Mouse (Mus musculus) cerebellum, adult (tissue): ENCODE measurements around the gene Fuom.
"Not testable (repeated sequence)": the region's sequence is repeated elsewhere in the genome, so short reads cannot be mapped to it uniquely, and the experiment has no call there.

ENCODE experiments used
- ATAC-seq: cut with Nextera tagmentation; 2 replicates; pipeline ENCODE4 v1.9.2; 2017; ENCODE audit warnings: mild to moderate bottlenecking, moderate library complexity, mixed read lengths; ENCODE audit not compliant: insufficient number of reproducible peaks, low FRiP score, low TSS enrichment

Gene Fuom

DNA sequence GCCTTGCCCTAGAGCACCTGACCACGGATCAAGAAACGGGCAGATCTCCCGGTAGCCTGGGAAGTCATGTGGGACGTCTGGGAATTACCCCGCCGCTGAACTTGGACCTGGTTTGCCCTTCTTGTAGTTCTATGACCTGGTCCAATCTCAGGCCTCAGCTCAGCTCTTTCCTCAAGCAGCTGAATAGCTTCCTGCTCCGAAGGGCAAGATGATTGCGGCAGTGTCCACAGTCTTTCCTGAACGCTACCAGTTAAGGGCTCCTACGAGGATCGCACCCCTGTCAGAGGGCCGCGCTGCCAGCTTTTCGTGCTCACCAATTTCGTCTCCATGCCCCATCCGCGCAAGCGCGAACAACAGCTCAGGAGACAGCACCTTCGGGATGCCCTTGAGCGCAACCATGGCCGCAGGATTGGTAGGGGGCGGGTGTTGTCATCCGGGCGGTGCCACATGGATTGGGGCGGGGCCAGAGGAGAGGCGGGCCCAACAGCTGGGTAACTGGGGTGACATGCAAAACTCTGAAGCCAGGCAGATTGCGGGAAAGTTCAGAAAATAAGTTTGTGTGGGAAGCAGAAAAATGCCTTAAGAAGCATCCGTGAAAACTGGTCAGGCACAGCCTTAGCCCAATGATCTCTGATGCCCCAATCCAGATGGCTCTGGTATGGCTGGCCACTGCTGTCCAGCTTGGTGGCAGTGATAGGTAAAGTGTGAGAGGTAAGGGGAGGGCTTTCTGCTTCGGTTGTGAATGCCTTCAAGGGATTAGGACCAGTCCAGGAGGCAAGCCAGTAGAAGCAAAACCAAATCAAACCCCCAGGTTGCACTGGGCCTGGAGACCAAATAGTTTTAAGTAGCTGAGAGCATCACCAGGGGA lies at the start of gene Fuom:
TSS of gene Fuom (minus strand) at position 449 of the 868 bp plus-strand sequence.
- peak; percentile 87 for ATAC-seq

DNA sequence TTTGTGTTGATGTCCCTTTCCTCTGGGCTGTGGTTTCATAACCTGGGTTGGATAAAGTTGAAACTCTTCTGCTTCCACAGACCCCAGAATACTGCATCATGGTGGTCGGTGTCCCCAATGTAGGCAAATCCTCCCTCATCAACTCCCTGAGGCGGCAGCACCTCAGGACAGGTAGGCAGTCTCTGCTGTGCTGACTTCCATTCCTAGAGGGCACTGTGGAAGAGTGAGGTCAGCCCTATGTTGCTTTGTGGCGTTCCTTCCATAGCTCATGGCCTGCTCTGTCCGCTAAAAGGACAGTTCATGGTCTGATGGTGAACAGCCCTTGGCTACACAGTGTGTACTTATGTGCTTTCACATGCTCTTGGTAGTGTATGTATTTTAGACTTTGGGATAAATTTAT lies 42.3 kb upstream of the Fuom start:
- ATAC-seq: no peak

DNA sequence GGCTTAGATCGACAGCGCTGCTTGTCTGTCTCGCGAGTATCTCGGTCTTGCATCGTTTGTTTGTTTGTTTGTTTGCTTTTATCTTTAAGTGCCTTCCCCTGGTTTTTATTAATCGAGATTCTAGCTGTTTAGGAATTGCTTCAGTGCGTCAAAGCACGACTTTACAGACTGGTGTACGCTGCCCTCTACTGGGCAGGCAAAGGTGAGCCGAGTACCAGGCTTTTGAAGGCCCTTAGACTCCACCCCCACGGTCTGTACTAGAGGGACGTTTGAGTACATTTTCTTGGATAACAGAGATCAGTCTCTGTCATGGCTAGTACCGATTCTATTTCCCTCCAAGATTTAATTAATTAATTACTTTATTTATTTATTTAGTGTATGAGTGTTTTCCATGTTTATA lies 39.1 kb upstream of the Fuom start:
- ATAC-seq: no peak

DNA sequence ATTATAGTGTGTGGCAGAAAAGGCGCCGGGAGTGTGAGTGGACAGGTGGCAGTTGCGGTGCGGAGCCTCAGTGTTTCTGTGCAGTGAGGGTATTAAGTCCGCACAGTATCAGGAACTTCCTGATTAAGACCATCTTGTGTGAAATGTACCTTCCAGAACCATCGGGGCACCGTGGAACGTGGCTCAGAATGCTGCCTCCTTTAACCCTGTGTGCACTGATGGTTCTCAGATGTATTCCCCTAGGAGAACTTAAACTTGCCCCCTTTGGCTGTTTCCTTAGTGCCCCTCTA lies 35.7 kb upstream of the Fuom start:
- no peak for ATAC-seq

DNA sequence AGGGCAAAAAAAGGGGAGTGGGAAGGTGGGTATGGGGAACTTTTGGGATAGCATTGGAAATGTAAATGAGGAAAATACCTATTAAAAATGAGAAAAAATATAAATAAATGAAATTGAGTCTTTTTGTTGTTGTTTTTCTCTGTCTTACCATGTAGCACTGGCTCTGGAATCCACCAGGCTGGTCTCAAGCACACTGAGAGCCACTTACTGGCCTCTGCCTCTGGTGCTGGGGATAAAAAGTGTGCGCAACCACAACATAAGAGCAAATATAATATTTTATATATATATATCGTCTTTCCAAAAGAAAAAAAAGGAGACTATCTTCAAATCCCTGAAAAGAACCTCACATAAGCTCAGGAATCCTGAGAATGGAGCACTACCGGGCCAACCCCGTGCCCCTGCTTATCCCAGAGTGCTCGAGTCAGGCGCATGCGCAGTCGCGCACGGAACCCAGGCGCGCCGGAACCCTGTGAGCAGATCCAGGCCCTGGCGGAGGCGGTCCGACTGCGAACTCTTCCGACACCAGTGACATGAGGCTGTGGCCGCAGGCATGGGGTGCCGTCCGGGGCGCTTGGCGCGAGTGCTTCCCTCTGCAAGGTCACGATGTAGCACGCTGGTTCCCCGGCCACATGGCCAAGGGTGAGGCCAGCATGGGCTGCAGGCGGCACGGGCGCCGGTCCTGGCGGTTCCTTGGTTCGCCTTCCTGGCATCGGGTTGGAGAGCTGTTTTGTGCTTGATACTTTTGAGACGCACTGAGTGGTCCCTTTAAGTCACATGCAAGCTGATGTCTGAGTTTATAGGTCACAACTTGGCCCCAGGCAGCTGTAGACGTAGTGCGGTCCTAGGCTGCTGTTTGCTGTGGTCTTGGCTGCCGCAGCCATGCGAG lies 35.1 kb upstream of the Fuom start, which contains the start of gene Mtg1:
TSS of gene Mtg1 (plus strand) at position 430 of the 886 bp plus-strand sequence.
- peak; percentile 95 for ATAC-seq

DNA sequence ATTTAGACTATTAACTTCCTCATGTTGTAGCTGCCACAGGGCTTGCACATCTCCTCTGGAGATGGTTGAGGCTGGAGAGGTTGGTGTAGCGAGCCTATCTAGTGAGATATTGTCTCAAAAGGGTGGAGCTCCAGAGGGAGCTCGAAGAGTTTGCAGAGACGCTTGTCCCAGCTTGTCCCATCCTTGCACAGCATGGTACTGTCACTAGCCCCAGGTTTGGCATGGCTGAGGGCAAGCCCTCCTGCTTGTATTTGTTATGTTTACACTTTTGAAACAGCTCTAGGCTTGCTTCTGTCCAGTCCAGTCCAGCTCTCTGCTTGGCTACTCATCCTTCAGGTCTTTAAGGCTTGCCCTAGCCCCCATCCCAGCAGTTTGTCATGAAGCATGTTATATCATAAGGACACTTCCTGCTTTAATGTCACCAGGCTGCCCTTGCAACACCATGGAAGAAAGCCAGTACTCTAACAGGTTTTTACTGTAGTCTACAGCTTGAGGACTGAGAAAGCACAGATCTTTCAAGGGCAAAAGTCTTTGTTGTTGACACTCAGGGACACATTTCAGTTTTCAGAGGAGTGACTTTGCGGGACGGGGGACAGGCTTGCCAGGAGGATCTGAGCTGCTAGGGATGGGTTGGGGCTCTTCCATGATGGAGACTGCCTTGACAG lies 33.0 kb upstream of the Fuom start:
- ATAC-seq: no peak

DNA sequence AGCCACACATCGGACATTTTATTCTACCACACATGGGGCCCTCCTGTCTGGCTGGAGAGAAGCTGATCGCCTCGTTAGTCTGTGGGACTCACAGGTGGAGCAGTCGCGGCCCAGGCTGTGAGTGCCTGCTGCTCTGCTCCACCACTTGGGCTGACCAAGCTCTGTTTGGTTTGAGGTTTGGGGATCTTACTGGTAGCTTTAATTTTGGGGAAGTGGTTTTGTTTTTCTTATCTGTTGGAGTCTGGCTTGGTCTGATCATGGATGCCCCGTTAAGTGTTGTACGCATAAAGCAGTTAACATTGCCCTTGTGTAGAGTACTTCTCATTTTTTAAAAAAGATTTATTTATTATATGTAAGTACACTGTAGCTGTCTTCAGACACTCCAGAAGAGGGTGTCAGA lies 31.8 kb upstream of the Fuom start:
- ATAC-seq: not testable (repeated sequence)

DNA sequence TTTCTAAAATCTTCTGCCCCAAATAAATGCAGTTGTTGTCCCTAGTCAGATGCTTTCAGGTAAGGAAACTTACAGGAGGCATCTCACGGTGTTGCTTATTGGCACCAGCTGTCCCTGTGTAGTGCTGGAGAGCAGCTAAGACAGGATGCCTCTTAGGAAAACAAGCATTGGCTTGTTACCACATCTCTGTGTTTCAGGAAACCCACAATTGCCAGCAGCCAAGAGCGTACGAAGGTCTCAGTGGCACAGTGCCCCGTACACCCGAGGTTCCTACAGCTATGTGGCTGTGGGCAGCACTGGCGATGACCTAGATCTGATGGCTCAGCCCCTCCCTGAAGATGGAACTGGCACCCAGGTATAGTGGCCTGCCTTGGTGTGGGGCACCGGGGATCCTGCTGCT lies 29.9 kb upstream of the Fuom start:
- ATAC-seq: not testable (repeated sequence)

DNA sequence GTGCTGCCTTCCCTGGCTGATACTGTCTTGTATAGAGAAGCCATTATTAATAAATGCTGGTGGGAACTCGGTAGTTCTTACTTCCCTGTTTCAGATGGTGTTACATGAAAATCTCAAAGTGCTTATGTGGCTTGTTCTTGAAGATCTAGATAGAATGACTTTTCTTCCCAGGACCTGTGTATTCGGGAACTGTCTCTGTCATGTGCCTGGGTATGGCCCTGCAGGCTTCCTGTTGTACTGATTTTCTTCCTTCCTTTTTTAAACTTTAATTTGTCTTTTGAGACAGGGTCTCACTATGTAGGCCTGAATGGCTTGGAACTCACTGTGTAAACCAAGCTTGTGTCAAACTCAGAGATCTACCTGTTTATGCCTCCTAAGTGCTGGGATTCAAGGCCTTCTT lies 25.7 kb upstream of the Fuom start:
- ATAC-seq: no peak

DNA sequence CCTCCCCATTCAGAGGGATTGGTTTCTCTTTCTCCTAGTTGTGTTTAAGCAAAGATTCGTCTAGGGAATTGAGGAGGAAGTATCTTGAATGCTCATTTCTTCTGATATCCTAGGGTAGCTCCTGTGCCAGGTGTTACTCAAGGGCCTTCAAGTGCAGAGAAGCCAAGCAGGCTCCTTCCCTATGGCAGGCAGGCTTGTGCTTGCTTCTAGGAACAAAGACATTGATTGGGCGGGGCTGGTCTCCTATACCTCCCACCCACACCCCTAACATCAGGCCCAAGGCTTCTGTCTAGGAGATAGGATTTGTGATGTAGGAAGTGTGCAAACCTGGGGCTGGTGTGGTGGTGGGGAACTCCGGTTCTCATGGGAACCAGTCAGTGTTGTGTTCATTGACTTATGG lies 24.7 kb upstream of the Fuom start:
- ATAC-seq: no peak

DNA sequence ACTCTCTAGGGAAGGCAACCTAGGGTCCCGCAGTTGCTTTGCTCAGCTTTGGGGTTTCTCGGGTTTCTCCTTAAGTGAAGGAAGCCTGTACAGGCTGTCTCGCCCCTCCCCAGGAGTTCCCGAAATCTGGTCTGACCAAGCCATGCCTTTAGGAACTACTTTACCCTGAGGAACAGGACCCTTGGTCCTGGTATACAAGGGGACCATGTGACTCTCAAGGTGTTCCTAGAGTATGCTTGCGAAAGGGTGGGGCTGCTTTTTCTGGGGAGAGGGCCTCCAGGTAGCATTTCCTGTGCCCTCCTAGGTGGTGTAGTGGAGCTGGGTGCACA lies 23.7 kb upstream of the Fuom start:
- no peak for ATAC-seq

DNA sequence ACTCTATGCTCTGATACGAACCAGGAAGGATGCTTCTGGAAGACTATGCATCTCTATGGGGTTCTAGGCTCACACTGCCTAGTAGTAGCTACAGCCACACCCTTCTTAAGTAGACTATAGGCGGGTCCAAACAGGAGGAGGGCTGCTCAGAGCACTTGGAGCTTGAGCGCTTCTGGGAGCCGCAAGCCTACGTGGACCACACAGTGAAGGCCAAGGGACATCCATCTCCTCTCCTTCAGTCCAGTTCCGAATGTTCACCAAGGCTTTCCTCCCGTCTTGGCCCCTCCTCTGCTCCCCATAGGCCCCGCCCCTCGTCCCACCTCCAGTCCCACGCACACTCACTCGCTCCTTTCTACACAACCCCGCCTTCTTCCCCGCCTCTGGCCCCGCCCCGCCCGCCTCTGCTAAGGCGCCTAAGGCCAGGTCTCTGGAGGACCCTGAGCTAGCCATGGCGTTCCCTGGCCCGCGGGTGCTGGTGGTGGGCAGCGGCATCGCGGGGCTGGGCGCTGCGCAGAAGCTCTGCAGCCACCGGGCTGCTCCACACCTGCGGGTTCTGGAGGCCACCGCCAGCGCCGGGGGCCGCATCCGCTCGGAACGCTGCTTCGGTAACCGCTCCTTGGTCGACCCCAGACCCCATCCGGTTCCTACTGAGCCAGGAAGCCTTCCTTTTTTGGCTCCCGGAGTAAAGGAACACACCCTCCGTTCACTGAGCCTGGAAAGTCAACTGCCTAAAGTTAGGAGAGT lies 23.2 kb upstream of the Fuom start:
- ATAC-seq: peak; percentile 94

DNA sequence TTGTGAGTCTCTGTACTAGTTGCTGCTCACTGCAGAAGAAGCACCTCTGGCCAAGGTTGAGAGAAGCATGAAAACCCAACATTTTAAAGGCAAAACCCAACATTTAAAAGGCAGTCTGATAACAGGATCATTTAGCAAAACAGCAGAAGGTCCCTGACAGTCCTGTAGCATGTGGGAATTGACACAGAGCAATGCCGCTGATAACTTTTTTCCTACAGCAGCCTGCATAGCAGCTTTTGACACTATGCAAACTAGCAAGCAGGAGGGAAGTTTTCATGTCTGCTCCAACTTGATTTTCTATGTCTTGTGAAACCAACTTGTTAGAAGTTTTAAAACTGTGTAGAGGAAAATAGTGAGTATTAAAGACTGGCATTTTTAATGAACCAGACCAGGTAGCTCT lies 22.1 kb upstream of the Fuom start:
- ATAC-seq: no peak

DNA sequence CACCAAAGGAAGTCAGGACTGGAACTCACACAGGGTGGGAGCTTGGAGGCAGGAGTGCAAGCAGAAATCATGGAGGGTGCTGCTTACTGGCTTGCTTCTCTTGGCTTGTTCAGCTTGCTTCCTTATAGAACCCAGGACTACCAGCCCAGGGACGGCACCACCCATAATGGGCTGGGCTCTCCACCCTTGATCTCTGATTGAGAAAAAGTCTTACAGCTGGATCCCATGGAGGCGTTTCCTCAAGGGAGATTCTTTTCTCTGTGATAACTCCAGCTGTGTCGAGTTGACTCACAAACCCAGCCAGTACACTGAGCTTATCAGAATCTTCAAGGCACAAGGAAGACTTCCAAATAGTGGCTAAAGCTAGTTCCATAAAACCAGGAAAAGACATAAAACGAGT lies 20.5 kb upstream of the Fuom start:
- ATAC-seq: no peak

DNA sequence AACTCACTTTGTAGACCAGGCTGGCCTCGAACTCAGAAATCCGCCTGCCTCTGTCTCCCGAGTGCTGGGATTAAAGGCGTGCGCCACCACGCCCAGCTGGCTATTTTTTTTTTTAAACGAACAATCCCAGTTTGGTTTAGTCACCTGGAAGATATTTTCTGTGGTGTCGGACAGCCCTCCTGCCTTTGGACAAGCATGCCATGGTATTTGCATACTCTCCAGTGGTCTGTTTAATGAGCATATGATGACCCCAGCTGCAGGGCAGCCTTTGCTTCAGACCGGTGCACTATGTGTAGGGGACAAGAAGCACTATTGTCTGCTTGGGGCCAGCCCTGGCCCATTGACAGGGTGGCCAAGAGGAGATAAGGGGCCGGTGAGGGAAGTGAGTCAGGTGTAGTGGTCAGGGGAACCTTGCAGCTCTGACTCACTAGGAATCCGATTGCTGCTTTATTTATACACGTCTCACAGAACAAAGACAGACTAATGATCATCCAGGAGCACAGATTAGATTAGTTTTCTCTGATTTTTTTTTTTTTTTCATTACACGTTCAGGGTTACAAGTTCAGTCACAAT lies 19.2 kb upstream of the Fuom start:
- ATAC-seq: no peak

DNA sequence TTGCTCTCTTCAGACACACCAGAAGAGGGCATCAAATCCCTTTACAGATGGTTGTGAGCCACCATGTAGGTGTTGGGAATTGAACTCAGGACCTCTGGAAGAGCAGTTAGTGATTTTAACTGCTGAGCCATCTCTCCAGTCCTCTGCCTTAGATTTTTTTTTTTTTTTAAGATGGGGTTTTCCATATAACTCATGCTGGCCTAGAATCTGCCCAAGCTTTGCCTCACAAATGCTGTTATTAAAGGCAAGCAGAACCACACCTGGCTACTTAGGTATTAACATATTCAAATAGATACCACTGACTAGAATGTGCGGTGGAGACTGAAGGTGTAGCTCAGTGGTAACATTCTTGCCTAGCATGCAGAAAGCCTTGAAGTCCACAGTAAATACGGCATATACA lies 18.2 kb upstream of the Fuom start:
- no peak for ATAC-seq

DNA sequence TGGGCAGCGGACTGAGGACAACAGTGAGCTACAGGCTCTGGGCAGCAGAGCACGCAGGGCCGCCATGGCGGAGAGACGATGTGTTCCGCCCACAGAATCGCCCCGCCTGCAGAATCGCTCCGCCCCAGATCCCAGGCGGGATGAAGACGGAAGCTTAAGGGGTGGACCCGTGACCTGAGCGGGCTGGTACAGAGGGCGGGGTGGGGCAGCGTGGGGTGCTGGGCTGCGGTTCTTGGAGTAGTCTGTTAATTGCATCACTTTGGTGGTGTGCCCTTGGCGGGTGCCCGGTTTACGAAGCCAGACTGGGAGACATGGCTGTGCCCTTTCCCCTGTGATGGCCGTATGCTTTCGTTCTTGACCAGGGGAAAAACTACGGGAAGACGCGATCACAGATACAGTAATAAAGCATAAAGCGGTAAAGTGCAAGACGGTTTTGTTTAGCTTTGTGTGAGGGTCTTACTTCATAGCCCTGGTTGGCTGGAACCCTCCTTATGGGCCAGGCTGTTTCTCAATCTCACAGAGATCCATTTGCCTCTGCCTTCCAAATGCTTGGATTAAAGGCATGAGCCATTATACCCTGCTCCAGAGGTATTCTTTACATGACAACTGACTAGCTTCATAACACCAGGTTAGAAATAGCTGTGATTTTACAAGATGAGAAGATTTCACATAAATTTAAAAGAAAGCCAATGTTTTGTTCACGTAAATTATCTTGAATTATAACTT lies 14.3 kb upstream of the Fuom start, which contains the start of gene Echs1:
TSS of gene Echs1 (minus strand) at position 148 of the 726 bp plus-strand sequence.
- ATAC-seq: peak; percentile 98

DNA sequence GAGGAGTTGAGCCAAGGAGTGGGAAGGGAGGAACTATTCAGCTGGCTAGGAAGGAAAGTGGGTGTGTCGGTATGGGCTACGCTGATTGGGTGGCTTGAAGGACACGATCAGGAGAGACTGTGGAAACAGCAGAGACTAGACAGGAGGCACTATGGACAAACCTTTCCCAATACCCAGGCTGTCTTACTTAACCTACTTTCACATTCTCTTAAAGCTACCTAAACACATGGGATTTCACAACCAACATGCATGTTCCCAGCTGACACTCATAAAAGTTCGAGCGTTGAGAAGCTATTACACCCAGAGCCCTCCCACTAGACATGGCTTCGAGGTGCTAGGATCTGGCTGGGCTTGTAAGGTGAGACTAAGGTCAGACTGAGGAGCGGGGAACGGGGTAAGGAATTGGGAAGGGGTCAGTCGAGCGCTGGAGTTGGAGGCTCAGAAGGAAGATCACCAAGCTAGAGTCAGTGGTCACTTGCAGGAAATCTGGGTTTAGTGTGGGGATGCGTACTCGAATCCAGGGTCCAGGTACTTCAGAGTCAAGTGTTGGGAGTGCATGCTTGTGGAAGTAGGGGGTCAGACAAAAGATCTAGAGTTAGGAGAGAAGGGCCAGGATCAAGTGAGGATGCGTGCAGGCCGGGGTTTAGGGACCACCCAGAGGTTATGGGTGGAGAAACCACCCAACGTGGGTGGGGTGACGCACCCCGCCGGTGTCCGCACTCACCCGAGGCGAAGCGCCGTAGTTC lies 13.5 kb upstream of the Fuom start, which contains the start of gene Paox:
TSS of gene Paox (plus strand) at position 217 of the 746 bp plus-strand sequence.
- ATAC-seq: peak; percentile 57

DNA sequence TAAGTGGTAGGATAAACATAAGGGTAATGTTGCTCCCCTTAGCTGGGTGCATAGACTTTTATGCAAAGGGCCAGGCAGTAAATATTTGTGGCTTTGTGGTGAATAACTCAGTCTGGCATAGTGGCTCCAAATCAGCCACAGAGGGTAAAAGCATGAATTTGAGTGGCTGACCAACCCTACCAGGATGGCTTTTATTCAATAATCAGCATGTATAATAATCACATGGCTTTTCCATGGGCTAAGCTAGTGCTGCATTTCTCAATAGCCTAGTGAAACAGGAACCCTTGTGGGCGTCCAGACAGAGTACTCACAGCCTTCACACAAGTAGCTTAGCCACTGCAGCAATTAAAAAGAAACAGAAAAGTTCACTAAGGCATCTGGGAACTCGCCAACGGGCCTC lies 9.7 kb upstream of the Fuom start:
- no peak for ATAC-seq
